Mouse (Mus musculus) heart, postnatal 0 days (tissue): ENCODE results near the gene Hfe2.
A peak's percentile ranks its signal among the peaks of the same experiment; 100 is the strongest.

ENCODE experiments used
- CTCF ChIP-seq: IDR thresholded peaks from 2 replicates; pipeline ENCODE4 v1.5.1; 2016; ENCODE audit warnings: antibody characterized with exemption, control low read depth, low read depth
- EP300 ChIP-seq: IDR thresholded peaks from 2 replicates; pipeline ENCODE4 v1.6.1; 2016; ENCODE audit warnings: antibody characterized with exemption, low read depth

- TF ChIP-seq CTCF = peak; percentile 35
- TF ChIP-seq EP300 = peak; percentile 97
Observed at GRCm38 (mm10) chr3:96557694-96558093, 32.7 kb downstream of the Hfe2 start, which contains the start of gene Txnip.
